Mouse (Mus musculus): ENCODE measurements around the gene Mitf.

The Mitf gene

GRCm38 (mm10) chr6:97806781-97807743 is at the start of gene Mitf:
Gene Mitf, plus strand, starts transcription at chr6:97807052.
- DNase-seq (ENCODE audit: low spot score) = peak; percentile 88

GRCm38 (mm10) chr6:97757361-97757760 is 49.5 kb upstream of the Mitf start:
- DNase-seq (ENCODE audit: low spot score) = no peak

GRCm38 (mm10) chr6:97758884-97759283 is 48.0 kb upstream of the Mitf start:
- DNase-seq (ENCODE audit: low spot score) = no peak

- peak; percentile 75 for DNase-seq (ENCODE audit: low spot score)
These were observed 47.6 kb upstream of the Mitf start for GRCm38 (mm10) chr6:97759301-97759700.

- DNase-seq (ENCODE audit: low spot score) = no peak
These were observed 45.5 kb upstream of the Mitf start for GRCm38 (mm10) chr6:97761326-97761725.

- DNase-seq (ENCODE audit: low spot score) = no peak
These were observed 42.9 kb upstream of the Mitf start for GRCm38 (mm10) chr6:97763970-97764369.

- no peak for DNase-seq (ENCODE audit: low spot score)
These were observed 39.0 kb upstream of the Mitf start for GRCm38 (mm10) chr6:97767836-97768235.

GRCm38 (mm10) chr6:97769549-97769948 is 37.3 kb upstream of the Mitf start:
- DNase-seq (ENCODE audit: low spot score) = no peak

- DNase-seq (ENCODE audit: low spot score) = no peak
These were observed 25.5 kb upstream of the Mitf start for GRCm38 (mm10) chr6:97781316-97781715.

- no peak for DNase-seq (ENCODE audit: low spot score)
These were observed 24.6 kb upstream of the Mitf start for GRCm38 (mm10) chr6:97782291-97782690.

GRCm38 (mm10) chr6:97786871-97787270 is 20.0 kb upstream of the Mitf start:
- no peak for DNase-seq (ENCODE audit: low spot score)

- DNase-seq (ENCODE audit: low spot score) = no peak
These were observed 18.4 kb upstream of the Mitf start for GRCm38 (mm10) chr6:97788361-97788974.

- DNase-seq (ENCODE audit: low spot score) = no peak
These were observed 17.2 kb upstream of the Mitf start for GRCm38 (mm10) chr6:97789700-97790099.

GRCm38 (mm10) chr6:97792104-97792503 is 14.7 kb upstream of the Mitf start:
- DNase-seq (ENCODE audit: low spot score) = no peak

- no peak for DNase-seq (ENCODE audit: low spot score)
These were observed 11.7 kb upstream of the Mitf start for GRCm38 (mm10) chr6:97795175-97795574.

- no peak for DNase-seq (ENCODE audit: low spot score)
These were observed 6.2 kb upstream of the Mitf start for GRCm38 (mm10) chr6:97800615-97801014.

GRCm38 (mm10) chr6:97806051-97806450 is 801 bp upstream of the Mitf start:
- no peak for DNase-seq (ENCODE audit: low spot score)

- no peak for DNase-seq (ENCODE audit: low spot score)
These were observed 7.3 kb downstream of the Mitf start for GRCm38 (mm10) chr6:97814191-97814590.

- DNase-seq (ENCODE audit: low spot score) = no peak
These were observed 8.9 kb downstream of the Mitf start for GRCm38 (mm10) chr6:97815723-97816122.

- DNase-seq (ENCODE audit: low spot score) = no peak
These were observed 10.0 kb downstream of the Mitf start for GRCm38 (mm10) chr6:97816806-97817205.

- no peak for DNase-seq (ENCODE audit: low spot score)
These were observed 11.3 kb downstream of the Mitf start for GRCm38 (mm10) chr6:97818128-97818527.

- DNase-seq (ENCODE audit: low spot score) = no peak
These were observed 12.1 kb downstream of the Mitf start for GRCm38 (mm10) chr6:97818948-97819347.

- no peak for DNase-seq (ENCODE audit: low spot score)
These were observed 13.7 kb downstream of the Mitf start for GRCm38 (mm10) chr6:97820505-97820904.
